Mouse (Mus musculus): ENCODE data around the gene Trak2. TPM values are rescaled to one million over a fixed set of nuclear protein-coding genes. Genes with fewer than 3 reads are reported as not detected.

Gene Trak2
- polyA plus RNA-seq, 1 experiment from 2014 or later, result 24.0 TPM

Other genes with a start within 250 kb of the Trak2 start
- 28.8 and 30.3 TPM in 2 replicates for gene Casp8, start 178.1 kb downstream of the Trak2 start, polyA plus RNA-seq (2014; fragmentation: Nextera tagmentation; extraction: Ambion mirVana)
- 28.0 and 35.7 TPM in 2 replicates for gene Stradb, start 92 bp upstream of the Trak2 start, polyA plus RNA-seq (2014; fragmentation: Nextera tagmentation; extraction: Ambion mirVana)
- not detected in 2 replicates for gene C2cd6, start 121.5 kb upstream of the Trak2 start, polyA plus RNA-seq (2014; fragmentation: Nextera tagmentation; extraction: Ambion mirVana)
- 20.5 and 24.1 TPM in 2 replicates for gene Tmem237, start 147.0 kb upstream of the Trak2 start, polyA plus RNA-seq (2014; fragmentation: Nextera tagmentation; extraction: Ambion mirVana)
- gene Mpp4, start 190.0 kb upstream of the Trak2 start, polyA plus RNA-seq (2014; fragmentation: Nextera tagmentation; extraction: Ambion mirVana), result 0.47 and 0.52 TPM in 2 replicates

Data from liver, embryonic 11.5 days (tissue).